Mouse (Mus musculus) adrenal gland, postnatal 14 days (tissue): ENCODE measurements around the gene Phf24. TPM values are rescaled to one million over a fixed set of nuclear protein-coding genes. Genes with fewer than 3 reads are reported as not detected.

ENCODE experiments used
- DNase-seq: peaks from one replicate; pipeline ENCODE4 v3.0.0; 2021; ENCODE audit warnings: mixed read lengths
- total RNA-seq: library from RNA; stranded (reverse); gene quantifications from 2 replicates; pipeline ENCODE4 v1.2.3, GENCODE M21; 2021

The Phf24 gene
- total RNA-seq, 1 experiment from 2014 or later: 0.56 TPM

DNA sequence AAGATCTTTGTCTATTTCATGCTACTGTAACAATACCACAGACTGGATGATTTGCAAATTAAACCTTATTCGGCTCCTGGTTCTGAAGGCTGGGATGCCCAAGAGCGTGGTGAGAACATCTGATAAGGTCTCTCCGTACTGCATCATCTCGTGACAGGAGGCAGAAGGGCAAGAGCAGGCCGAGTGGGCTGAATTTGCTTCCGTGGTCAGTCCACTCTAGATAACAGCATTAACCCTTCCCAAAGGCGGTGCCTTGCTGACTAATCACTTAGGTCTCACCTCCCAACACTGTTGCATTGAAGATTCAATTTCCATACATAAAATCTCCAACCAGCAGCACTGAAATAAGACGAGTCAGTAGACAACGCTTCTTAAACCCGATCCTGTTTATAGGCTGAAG lies 3.1 kb upstream of the Phf24 start:
- no peak for DNase-seq

DNA sequence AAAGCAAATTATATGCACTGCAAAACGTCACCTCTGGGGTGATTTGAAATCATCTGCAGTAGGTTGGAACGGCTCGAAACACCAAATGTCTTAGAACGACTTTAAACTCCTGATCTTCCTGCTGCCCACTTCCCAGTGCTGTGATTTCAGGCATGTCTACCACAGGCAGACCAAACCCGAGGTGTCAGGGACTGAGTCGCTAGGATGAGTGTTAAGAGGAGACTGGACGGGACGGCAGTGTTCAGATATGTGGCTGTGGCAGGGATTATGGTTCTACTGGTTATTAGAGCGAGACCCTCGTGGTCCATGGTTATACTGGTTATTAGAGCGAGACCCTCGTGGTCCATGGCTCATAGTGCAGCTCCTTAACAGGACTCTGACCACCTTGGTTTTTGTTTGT lies 1.1 kb upstream of the Phf24 start:
- no peak for DNase-seq

DNA sequence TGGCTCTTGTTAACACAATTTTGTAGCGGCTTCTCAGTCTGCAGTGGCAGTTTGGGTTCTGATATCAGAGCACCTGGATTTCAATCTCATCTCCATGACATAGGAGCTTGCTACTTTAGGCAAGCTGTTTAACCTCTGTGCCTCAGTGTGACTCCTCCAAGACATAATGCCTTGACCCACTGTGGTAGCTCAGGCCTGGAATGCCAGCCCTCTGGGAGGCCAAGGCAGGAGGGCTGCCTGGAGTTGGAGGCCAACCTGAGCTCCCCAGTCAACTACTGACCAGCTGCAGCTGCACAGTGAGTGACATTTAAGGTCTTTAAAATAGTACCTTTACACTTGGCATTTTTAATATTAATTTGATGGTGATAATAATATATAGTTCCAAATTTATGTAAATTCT lies 494 bp upstream of the Phf24 start:
- no peak for DNase-seq

DNA sequence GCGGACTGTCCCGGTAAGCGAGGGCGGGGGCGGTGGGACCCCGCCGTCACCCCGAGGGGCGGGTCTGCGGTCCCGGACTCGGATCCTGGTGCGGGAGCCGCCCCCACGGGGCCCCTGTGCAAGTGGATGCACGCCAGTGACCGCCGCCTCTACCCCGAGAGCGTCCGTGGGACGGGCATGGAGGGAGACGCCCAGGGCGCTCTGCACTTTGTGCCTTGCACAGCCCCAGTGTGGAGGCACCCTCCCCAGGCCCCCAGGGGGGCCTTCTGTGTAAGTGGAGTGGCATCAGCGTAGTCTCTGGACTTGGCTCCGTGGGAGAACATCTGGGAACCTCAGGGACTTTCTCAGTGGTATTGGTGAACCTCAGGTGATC lies 928 bp downstream of the Phf24 start:
- DNase-seq: no peak

DNA sequence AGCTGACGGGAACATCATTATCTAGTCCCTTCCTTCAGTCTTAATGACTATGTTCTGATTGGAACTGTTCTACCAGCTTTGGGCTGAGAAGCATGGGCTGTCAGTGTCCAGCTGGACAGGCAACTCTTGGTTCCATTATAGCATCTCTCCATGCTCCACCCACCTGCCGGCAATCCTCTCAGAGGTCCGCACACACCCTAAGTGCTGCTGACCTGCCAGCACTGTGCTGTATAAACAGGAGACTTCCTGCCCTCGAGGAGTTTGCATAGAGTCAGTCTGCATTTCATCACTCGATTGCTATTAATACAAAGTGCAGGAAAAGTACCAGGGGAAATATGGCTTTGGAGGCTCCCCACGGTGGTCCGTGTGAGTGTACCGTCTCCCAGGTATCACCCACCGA lies 4.3 kb downstream of the Phf24 start:
- DNase-seq: no peak

DNA sequence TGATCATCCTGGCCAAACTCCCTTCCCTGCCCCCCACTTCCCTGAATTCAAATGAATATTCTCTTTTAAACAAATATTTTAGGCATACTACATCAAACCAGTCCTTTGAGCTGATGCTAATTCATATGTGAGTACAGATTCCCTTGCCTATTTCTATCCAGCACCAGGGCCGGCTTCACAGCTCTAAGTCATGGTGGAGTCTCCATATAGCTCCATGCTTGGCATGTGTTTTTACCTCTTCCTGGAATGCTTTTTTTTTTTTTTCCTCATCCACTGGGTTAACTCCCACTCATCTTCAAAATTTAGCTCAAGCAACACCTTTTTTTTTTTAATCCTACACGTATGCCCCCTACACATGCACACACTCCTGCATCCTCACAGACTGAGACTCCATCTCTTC lies 5.1 kb downstream of the Phf24 start:
- no peak for DNase-seq

DNA sequence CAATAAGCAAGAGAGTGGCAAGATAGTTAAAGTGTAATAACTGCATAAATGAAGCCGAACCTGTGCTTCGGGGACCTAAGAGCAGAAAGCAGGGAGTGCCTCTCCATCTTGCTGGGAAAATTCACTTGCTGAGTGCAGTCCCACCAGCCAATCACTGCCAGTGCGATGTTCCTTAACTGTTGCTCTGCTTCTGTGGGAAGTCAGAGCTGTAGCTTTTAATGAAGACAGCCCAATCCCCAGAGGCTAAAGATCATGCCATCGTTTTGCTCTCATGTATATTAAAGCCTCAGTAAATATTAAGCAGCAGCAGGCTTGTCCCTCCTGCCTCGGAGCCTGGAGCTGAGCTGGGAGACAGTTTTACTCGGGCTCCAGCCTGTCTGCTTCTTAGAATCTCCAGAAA lies 5.6 kb downstream of the Phf24 start:
- DNase-seq: no peak

DNA sequence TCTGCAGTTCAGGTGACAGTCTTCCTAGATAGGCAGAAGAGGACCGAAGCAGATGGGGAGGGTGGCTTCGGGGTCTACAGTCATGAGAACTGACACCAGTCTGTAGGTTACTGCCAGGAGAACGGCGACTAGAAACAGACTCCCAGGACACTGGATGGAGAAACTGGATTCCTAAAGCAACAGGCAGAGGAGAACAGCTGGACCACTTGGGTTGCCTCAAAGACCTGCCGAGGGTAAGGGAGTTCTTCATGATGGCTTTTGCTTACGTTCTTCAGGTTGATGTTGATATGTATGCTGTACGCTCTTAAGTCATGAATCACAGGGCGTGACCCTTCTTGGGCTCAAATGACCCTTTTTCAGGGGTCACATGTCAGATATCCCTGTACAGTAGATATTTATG lies 6.0 kb downstream of the Phf24 start:
- DNase-seq: no peak

DNA sequence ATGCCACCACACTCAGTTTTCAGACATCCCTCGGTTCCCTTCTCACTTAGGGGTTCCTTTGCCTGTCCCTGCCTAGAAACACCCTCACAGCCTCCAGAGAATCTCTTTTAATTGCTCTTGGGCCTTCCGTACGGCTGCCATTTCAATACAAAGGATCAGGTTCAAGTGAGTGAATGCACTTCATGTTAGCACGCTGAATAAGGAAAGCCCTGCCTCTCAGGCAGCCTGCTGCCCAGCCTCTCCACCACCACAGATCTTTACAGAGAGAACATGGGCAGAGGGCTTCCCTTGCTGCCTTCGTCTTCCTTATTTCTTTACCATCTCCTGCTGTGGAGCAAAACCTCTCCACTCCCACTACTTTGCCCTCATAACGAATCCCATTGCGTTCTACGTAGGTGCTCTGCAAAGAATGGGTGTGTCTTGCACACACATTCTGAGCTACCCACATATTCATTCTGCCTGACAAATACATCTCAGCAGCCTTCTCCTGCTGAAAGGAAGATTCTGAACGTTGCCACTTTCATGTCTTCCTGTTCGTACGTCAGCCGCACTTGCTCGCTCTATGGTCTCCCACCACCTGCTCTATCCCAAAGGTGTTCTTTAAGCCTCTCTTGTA lies 7.7 kb downstream of the Phf24 start:
- no peak for DNase-seq

DNA sequence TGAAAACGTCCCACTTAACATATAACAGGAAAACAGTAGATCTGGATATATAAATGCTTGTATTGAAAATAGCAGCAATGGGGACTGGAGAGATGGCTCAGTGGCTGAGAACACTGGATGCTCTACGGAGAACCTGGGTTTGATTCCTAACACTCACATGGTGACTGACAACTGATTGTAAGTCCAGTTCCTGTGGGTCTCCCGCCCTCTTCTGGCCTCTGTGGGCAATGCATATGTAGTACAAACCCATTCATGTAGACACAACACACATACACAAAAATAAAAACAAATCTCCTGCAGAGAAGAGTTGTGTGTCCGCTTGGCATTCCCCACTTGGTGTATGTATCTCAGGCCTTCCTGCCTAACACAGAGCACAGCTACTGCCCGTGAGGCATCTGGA lies 11.7 kb downstream of the Phf24 start:
- no peak for DNase-seq

DNA sequence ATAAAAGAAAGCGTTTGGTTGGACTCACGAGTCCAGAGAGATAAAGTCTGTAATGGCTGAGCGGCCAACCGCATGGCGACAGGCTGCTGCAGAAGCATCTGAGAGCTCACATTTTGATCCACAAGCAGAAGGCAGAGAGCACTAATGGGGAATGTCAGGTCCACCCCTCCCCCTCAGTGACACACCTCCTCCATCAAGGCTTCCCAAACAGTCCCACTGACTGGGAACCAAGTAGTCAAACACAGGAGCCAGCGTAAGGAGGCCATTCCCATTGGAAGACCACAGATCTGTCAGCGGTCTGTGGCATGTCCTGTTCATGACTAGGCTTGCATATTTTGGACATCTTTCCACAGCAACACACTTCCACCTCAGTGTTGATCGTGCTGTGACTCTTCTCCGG lies 12.5 kb downstream of the Phf24 start:
- no peak for DNase-seq

DNA sequence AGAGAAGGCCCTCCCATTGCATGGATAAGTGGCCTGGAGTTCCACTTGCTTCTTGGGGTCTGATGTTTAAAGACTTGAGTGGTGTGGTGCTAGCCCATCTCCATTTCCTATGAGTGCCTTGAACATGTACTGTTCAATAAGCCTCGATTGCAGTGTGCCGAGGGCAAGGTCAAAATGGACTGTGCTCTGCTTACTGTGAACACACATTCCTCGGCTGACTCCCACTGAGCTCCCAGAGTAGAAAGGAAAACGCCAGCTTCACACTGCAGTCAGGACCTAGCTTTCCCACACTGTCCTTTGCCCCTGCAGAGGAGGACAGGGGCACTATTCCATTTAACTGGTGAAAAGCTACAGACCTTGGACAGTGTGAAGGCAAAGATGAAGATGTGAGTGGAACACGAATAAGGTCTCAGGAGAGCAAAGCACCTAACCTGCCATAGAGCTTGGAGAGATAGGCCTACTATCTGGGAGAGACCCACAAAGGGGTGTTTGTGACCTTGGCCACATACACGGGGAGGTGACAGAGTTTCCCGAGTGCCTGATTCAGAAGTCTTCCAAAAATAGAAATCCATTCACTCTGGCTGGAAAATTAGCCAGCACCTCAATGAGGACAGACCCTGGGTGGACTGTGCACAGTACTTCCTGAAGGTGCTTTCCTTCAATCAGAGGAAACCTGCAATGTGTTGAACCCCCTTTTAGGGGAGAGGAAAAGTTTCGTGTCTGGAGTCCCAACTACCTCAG lies 15.9 kb downstream of the Phf24 start:
- no peak for DNase-seq

DNA sequence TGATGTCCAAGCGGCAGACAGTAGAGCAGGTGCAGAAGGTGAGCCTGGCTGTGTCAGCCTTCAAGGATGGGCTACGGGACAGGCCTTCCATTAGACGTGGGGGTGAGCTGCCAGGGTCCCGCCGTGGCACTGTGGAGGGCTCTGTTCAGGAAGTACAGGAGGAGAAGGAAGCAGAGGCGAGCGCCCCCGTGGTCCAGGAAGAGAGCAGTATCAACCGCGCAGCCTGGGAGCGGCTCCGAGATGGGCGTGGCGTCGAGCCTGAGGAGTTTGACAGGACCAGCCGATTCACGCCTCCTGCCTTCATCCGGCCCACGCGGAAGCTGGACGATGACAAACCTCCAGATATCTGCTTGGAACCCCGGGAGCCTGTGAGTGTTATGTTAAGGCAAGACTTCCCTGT lies 17.2 kb downstream of the Phf24 start:
- peak; percentile 80 for DNase-seq

DNA sequence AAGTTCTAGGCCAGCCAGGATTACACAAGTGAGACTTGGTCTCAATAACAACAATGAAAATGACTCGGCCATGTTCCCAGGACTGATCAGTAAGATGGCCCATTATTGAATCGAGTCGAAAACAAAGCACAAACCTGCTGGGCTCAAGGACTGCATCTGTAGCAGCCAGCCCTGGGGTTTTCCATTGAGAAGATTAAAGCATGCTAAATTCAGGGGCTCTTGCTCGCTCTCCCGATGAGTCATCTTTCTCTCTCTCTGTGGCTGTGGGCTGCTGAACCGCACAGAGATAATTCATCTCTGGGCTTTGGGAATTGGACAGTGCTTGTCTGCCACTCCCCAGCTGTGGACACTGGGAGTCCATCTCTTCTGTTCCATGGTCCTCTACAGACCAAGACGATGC lies 24.9 kb downstream of the Phf24 start:
- no peak for DNase-seq

DNA sequence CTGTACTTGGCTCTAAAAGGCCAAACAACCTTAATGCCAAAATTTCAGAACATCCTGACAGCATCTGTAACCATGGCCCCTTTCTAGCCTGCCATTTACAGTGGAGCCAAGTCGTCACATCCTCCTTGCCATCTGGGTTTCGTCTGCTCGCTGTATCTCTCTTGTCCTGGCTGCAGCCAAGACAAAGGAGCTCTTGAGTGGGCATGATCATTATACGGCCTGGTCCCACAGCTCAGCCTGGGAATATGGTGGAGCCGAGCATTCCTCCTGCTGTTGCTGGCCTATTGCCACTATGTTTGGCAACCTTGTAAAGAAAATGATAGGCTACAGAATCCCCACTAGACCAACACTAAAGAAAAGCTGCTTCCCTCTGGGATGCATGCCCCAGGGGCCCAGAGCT lies 26.9 kb downstream of the Phf24 start:
- DNase-seq: no peak

DNA sequence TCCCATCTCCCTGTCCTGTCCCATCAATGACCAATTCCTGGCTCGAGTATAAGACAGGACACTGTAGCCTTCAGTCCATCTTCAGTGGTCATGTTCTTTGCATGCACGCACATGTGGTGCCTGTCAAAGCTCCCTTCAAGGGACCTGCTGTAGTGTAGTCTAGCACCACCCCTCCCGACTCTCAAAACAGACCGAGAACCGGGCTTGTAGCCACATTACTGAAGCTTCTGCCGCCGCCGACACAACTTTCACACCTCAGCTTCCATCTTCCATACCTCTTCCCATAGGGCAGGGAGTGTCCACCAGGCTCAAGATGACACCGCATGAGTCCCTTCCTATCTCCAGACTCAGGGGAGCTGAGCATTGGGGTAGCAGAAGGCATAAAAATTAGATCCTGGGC lies 27.7 kb downstream of the Phf24 start:
- no peak for DNase-seq

DNA sequence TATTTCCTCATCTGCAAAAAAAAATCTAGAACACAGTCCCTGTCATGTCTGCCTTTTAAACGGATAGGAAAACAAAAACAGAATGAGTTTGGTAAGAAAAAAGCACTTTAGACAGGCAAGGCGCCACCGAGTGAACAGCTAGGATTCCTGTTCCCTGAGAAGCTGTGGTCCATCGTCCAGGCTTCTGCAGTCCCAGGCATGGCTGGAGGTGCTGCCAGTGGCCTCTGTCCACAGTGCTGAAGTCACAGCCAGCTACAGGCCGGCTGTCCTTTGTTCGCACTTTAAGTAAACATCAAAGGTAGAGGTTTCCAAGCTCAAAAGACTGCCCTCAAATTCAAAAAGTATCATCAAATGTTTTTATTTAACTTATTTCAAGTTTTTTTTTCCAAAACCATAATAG lies 28.6 kb downstream of the Phf24 start:
- DNase-seq: peak; percentile 73

DNA sequence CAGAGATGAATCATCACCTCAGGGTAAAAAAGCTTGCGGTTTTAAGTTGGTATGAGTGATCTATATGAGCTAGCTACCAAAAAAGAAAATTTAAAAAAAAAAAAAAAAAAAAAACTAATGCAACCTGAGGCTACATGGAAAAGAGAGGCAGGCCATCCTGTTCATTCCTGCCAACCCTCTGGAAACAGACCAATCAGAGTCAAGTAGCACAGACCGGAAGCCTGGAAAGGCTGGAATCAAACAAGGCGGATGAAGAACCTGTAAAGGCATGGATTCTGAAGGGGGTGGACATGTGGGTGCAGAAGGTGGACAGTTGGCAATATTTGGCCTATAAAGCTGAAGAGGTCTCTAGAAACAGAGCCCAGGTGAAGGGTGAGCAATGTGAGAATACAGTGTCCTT lies 29.0 kb downstream of the Phf24 start:
- DNase-seq: no peak

DNA sequence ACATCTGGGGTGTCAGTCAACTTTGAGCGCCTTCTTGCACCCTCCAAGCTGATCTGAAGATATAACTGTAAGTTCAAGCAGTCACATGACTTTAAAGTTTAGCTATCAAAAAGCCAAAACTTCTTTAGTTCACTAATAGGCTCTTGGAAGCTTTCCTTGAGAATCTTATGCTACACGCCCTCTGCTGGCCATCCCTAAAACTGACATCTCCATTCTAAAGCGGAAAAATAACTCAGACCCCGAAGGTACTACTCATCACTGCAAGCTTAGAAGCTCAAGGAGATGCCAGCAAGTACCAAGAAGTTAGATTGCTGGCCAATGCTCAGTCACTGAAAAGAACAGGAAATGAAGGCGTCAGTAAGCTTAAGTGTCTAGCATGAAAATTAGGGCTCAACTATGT lies 29.5 kb downstream of the Phf24 start:
- DNase-seq: peak; percentile 68

DNA sequence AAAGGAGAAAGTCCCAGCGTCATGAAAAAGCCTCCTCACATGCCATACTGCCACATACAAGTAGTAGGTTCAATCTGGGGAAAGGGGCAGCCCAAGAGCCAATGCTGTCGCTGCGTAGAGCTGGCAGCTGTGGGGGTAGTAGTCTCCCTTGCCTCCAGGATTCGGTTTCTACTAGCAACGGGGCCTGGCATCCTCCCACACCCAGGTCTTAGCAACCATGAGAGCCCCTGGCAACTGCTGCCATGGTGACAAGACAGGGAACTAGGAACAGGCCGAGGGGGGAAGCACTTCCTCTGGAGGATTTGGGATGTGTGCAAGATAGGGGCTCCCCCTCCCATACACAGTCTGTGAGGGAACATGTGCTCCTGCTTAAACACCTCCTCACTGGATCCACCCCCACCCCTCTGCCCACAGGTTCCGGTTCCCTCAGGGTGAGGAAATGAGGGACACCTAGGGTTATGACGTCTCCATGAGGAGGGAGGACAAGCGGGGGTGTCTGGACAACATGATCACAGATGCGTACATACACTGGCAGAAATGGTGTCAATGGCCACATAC lies 30.4 kb downstream of the Phf24 start:
- peak; percentile 37 for DNase-seq

DNA sequence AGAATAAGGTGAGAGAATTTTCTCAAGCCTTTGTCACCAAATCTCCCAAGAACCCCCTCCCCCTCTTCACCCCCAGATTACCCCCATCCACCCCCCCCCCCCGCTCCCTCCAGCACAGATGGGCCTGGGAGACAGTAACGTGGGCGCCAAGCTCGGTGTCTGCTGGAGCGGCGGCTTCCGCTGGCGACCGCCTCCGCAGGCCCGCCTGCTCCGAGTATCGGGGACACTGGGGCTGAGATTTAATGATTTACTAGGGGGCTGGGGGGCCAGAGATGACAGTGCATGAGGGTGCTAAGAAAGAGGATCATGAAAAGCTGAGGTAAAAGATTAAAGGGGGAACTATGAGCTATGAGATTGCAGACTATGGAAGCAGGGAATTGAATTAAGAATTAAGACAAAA lies 32.1 kb downstream of the Phf24 start:
- no peak for DNase-seq

DNA sequence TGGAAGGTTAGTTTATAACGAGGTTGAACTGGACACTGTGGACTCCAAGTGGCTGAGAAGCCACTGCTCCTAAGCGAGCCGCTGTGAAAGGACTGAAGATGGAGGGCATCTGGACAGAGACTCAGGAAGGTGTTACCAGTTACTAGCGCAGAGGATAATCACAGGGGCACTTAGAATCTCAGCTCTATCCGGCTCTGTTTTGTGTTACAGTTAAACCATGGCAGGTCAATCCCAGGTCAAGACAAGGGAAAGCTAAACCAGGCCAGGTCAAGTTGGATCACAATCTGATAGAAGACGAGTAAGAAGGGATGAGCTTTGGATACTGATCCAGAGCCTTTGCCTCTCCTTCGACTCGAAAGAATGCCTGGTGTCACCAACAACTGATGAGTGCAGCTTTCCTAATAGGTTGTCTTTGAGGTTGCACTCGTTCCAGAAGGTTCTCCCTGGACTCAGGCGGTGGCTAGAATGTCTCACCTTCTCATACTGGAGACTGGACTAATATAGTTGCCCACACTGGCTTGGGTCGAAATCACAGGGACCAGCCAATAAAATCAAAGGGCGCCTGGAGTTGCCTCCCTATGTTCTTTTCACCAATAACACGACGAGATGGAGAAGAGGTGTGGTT lies 32.7 kb downstream of the Phf24 start:
- DNase-seq: no peak

DNA sequence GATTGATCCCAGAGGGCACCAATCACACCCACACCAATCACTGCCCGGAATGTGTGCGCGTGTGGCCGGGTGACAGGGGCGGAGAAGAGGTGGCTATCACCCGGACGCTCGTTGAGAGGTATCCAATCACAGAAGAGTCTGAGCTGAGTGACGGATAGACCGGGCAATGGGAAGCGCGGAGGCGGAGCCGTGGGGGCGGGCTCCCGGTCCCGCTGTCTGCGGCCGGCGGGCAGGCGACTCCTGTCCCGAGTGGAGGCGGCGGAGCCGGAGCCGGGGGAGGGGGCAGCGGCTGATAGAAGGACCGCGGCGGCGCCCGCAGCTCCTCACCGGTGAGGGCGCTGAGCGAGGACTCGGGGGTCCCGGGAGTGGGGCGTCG lies 33.2 kb downstream of the Phf24 start, which contains the start of gene Dnajb5:
TSS of gene Dnajb5 (plus strand) at position 139 of the 376 bp plus-strand sequence.
- peak; percentile 98 for DNase-seq
